ENCODE assay signal across 18 mouse cellular contexts in genomic region chr9:96672466-96672865, GRCm38 (mm10).
"Had no signal": no experiment of that assay in that cellular context is flagged by ENCODE, and none has a peak within 500 bp of the region (broad histone marks: within the 10 kb centered on the region; RNA-seq: fewer than 3 reads in every experiment).

No protein-coding gene starts in this region.

- H3K27ac ChIP-seq: liver, embryonic 14.5 days; midbrain, embryonic 10.5 days; midbrain, embryonic 12.5 days; neural tube, embryonic 13.5 days; neural tube, embryonic 15.5 days had no signal

- H3K9me3 ChIP-seq: midbrain, embryonic 10.5 days; midbrain, embryonic 12.5 days; neural tube, embryonic 13.5 days; neural tube, embryonic 15.5 days had no signal

- H3K36me3 ChIP-seq: midbrain, embryonic 10.5 days; midbrain, embryonic 12.5 days; neural tube, embryonic 13.5 days; neural tube, embryonic 15.5 days had no signal

- H3K4me1 ChIP-seq: midbrain, embryonic 12.5 days had no signal

- DNase-seq: lung, adult 18-20 months; lung, embryonic 14.5 days; lung, postnatal 10 days; lung, postnatal 4 days; midbrain, embryonic 14.5 days; retina, postnatal 1 day; right cerebral cortex, adult 18-20 months; spleen, adult 18-20 months; thymus, adult 18-20 months; thymus, postnatal 14 days; thymus, postnatal 36 days had no signal

- H3K4me2 ChIP-seq: lung, embryonic 14.5 days; midbrain, embryonic 12.5 days; neural tube, embryonic 13.5 days; neural tube, embryonic 15.5 days had no signal

- H3K4me3 ChIP-seq: midbrain, embryonic 10.5 days; midbrain, embryonic 12.5 days; myocyte; neural tube, embryonic 13.5 days; neural tube, embryonic 15.5 days had no signal

- H3K27me3 ChIP-seq: midbrain, embryonic 12.5 days; neural tube, embryonic 13.5 days; neural tube, embryonic 15.5 days had no signal

- H3K9ac ChIP-seq: liver, embryonic 14.5 days; lung, embryonic 14.5 days; midbrain, embryonic 12.5 days; neural tube, embryonic 13.5 days; neural tube, embryonic 15.5 days had no signal

- ATAC-seq: midbrain, embryonic 16.5 days had no signal
